Mouse (Mus musculus) monocyte, adult 5-6 weeks (primary cell): ENCODE data around the gene Gm8267. TPM values are rescaled to one million over a fixed set of nuclear protein-coding genes. Genes with fewer than 3 reads are reported as not detected.
"Not testable (repeated sequence)": the region's sequence is repeated elsewhere in the genome, so short reads cannot be mapped to it uniquely, and the experiment has no call there.

Source experiments
- ATAC-seq: fragments of 153-309, 156-312 bp; replicated peaks from 2 replicates; pipeline ENCODE4 v1.8.0; 2017; ENCODE audit warnings: mild to moderate bottlenecking; ENCODE audit not compliant: low TSS enrichment, insufficient number of reproducible peaks, severe bottlenecking, poor library complexity, low FRiP score
- total RNA-seq: library from RNA; stranded (forward); fragments of 200-1000, 200-491, 200-594 nt; gene quantifications from 3 replicates; pipeline ENCODE4 v1.2.3, GENCODE M21; 2017

The Gm8267 gene
- total RNA-seq, result not detected in 3 replicates

DNA sequence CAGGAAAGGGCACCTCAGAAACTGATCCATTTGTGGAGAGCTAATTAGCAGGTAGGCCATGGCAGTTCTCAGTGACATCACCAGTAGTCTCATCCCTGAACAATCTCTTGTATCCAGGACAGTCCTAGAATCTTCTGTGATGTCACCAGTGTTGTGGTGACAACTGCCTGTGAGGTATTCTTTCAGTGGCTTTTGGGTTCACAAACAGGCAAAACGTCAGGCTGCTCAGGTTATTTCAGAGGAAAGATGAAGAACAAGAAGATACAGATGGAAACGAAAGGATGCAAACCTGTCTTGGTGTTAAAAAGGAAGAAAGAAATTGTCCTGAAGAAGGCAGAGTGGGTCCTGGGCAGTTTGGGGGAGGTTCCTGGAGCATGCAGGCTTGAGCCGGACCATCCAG is at the start of gene Gm8267:
Gene Gm8267 (minus strand): TSS at position 101 of the 400 bp plus-strand sequence.
- ATAC-seq, result no peak

DNA sequence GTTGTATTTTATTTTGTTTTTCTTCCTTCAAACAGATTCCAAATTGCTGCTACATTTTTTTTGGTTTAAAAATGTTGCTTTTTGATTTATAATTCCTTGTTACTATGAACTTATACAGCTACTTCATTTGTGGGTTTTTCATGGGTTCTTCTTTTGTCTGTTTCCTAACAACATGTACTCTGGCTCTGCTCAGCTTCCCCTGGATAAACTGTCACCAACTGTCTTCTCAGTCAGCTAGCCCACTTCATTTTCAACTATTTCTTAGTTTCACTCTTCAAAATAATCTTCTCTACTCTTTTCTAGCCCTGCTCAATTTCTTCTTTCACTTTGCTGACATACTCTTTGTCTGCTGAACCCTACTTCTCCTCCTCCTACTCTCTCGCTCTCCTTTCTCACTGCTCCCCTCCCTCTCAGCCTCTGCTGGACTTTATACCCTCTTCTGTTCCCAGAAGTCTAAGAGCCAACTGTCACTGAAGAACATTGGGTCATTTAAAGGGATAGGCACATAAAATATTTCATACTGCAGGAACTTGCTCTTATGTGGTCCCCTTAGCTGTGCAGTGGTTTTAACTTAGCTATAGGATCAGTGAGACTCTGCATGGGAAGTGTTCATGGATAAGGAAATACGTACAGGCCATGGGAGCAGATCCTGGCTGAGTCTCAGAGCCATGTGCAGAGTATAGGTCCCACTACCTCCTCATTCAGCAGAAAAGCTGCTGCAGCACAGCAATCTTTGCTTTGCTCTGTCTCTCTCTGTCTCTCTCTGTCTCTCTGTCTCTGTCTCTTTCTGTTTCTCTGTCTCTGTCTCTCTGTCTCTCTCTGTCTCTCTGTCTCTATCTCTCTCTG is 39.6 kb upstream of the Gm8267 start:
- ATAC-seq, result not testable (repeated sequence)

DNA sequence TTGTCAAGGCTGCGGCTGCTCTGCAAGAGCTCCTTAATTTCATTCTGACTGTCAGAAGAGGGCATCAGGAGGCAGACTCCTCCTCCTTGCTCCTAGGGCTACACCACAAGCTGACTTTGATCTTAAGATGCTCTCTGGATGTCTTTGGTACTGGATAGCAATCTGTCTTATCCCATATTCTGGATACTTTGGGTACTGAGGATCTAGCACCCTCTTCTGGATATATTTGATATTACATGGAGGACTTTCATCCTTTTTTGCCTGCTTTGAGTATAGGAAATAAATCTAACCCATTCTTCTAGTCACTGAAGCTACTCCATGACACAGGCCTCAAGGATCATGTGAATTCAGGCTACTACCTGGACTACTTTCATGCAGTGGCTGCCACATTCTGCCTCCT is 7.4 kb downstream of the Gm8267 start:
- not testable (repeated sequence) for ATAC-seq

DNA sequence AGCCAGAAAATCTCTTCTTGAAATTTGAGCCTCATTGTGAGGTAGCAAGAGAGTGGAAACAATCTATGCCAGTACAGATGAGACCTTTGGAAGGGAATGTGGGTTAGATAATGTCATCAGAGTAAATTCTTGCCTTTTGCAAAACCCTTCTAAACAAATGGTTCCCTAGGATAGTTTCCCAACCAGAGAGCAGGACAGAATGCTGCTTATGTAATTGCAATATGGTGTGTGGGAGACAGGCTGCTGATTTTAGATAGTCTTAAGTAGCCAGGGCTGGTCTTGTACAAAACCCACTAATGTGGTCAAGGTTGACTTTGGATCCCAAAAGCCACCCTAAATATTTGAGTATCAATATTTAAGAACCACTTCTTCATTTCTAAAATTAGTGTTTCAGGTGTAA is 19.4 kb downstream of the Gm8267 start:
- ATAC-seq, result not testable (repeated sequence)

DNA sequence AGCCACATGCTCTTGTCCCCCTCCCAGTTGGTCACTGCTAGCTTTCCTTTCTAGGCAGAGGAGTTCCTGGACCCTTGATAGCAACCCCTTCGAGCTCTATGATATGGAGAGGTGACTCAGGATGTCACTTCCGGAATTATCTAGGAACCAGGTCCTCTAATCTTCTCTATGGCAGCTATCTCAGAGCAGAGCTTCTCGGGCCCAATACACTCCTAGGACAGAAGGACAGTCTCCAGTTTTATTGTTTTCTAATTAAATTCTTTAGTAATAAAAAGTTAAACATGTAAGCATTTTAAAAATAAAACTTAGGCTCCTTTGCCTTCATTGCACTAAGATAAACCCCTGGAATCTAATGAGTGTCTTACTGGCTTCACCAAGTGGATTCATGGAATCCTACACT is 43.8 kb downstream of the Gm8267 start, which contains the start of gene Gm8257:
Gene Gm8257 (minus strand): TSS at position 101 of the 400 bp plus-strand sequence.
- not testable (repeated sequence) for ATAC-seq

Other genes with a start within 250 kb of the Gm8267 start
- not detected in 3 replicates for gene Gm17093, start 232.1 kb downstream of the Gm8267 start, total RNA-seq
- gene Gm8247, start 167.2 kb downstream of the Gm8267 start, total RNA-seq, result not detected in 3 replicates
- not detected in 3 replicates for gene Gm5624, start 122.4 kb downstream of the Gm8267 start, total RNA-seq
- not detected in 3 replicates for gene Gm8257, start 43.9 kb downstream of the Gm8267 start, total RNA-seq
- gene Ptgdr, start 109.0 kb upstream of the Gm8267 start, total RNA-seq, result not detected in 3 replicates
- 3.0 to 3.4 TPM (median 3.3 TPM) in 3 replicates for gene Ptger2, start 237.9 kb upstream of the Gm8267 start, total RNA-seq